Mouse (Mus musculus) midbrain, embryonic 12.5 days (tissue): ENCODE results near the gene Creb1. TPM values are rescaled to one million over a fixed set of nuclear protein-coding genes. Genes with fewer than 3 reads are reported as not detected.

Source experiments
- ATAC-seq: fragments of 200-750 bp; cut with Nextera tagmentation; 2 replicates; pipeline ENCODE4 v1.8.0; 2017; ENCODE audit warnings: low read depth, moderate TSS enrichment, moderate library complexity; ENCODE audit not compliant: low FRiP score
- H3K27ac ChIP-seq: fragments of 300-500 bp; sonication (generic); replicated peaks from 2 replicates; pipeline ENCODE4 v1.5.1; 2016; ENCODE audit warnings: mild to moderate bottlenecking
- H3K27me3 ChIP-seq: fragments of 300-500 bp; sonication (generic); 2 replicates; pipeline ENCODE4 v1.6.1; 2016; ENCODE audit warnings: mild to moderate bottlenecking
- H3K36me3 ChIP-seq: fragments of 300-500 bp; sonication (generic); 2 replicates; pipeline ENCODE4 v1.6.1; 2016
- H3K4me1 ChIP-seq: fragments of 300-500 bp; sonication (generic); 2 replicates; pipeline ENCODE4 v1.6.1; 2016
- H3K4me2 ChIP-seq: fragments of 300-500 bp; sonication (generic); replicated peaks from 2 replicates; pipeline ENCODE4 v1.6.1; 2016; ENCODE audit warnings: mild to moderate bottlenecking, moderate library complexity
- H3K4me3 ChIP-seq: fragments of 300-500 bp; sonication (generic); 2 replicates; pipeline ENCODE4 v1.5.1; 2016; ENCODE audit warnings: mild to moderate bottlenecking
- H3K9ac ChIP-seq: fragments of 300-500 bp; sonication (generic); replicated peaks from 2 replicates; pipeline ENCODE4 v1.6.1; 2016; ENCODE audit warnings: mild to moderate bottlenecking, moderate library complexity
- H3K9me3 ChIP-seq: fragments of 300-500 bp; sonication (generic); 2 replicates; pipeline ENCODE4 v1.6.1; 2016; ENCODE audit warnings: mild to moderate bottlenecking
- WGBS: fragments of 180-500 bp; shearing (Covaris S2); methylation state at CpG from one replicate; pipeline ENCODE4 v1.1.7; 2016; 5-methylcytosine and 5-hydroxymethylcytosine counted together
- polyA plus RNA-seq: library from polyadenylated mRNA; unstranded; fragments of >200 nt; fragmentation: Nextera tagmentation; extraction: Ambion mirVana; gene quantifications from 2 replicates; pipeline ENCODE4 v1.2.1, GENCODE M21; 2016

Gene Creb1
- polyA plus RNA-seq, 1 experiment from 2014 or later = 63.5 TPM

- no peak overlapping the region for H3K4me2 ChIP-seq
- no peaks in the 10 kb centered on the region for H3K27me3 ChIP-seq
- H3K9ac ChIP-seq = no peak overlapping the region
- no peaks in the 10 kb centered on the region for H3K9me3 ChIP-seq
- H3K36me3 ChIP-seq = no peaks in the 10 kb centered on the region
- H3K27ac ChIP-seq = no peak overlapping the region
- no peak overlapping the region for H3K4me3 ChIP-seq
- WGBS = 86% methylated on average over 6 of the region's 6 CpGs
- no peak for ATAC-seq
- no peaks in the 10 kb centered on the region for H3K4me1 ChIP-seq
Observed at GRCm38 (mm10) chr1:64522637-64523036, 9.8 kb upstream of the Creb1 start.

- no peaks in the 10 kb centered on the region for H3K4me1 ChIP-seq
- H3K27ac ChIP-seq = no peak overlapping the region
- no peak overlapping the region for H3K4me3 ChIP-seq
- 85% methylated on average over 1 of the region's 1 CpGs for WGBS
- H3K36me3 ChIP-seq = no peaks in the 10 kb centered on the region
- H3K27me3 ChIP-seq = no peaks in the 10 kb centered on the region
- no peak overlapping the region for H3K9ac ChIP-seq
- no peak overlapping the region for H3K4me2 ChIP-seq
- no peak for ATAC-seq
- H3K9me3 ChIP-seq = no peaks in the 10 kb centered on the region
Observed at GRCm38 (mm10) chr1:64523117-64523516, 9.3 kb upstream of the Creb1 start.

GRCm38 (mm10) chr1:64524661-64525060 is 7.8 kb upstream of the Creb1 start:
- H3K27me3 ChIP-seq = no peaks in the 10 kb centered on the region
- H3K9me3 ChIP-seq = 0 out of 2 replicates have a peak, but pooled peaks cover 3% of the 10 kb centered on the region
- no peak overlapping the region for H3K4me2 ChIP-seq
- no peak overlapping the region for H3K9ac ChIP-seq
- no peak overlapping the region for H3K4me3 ChIP-seq
- no peaks in the 10 kb centered on the region for H3K36me3 ChIP-seq
- no peaks in the 10 kb centered on the region for H3K4me1 ChIP-seq
- H3K27ac ChIP-seq = no peak overlapping the region
- 81% methylated on average over 2 of the region's 2 CpGs for WGBS
- no peak for ATAC-seq

GRCm38 (mm10) chr1:64527626-64528025 is 4.8 kb upstream of the Creb1 start:
- H3K36me3 ChIP-seq = no peaks in the 10 kb centered on the region
- 0 out of 2 replicates have a peak, but pooled peaks cover 3% of the 10 kb centered on the region for H3K9me3 ChIP-seq
- H3K9ac ChIP-seq = no peak overlapping the region
- peaks cover 7% of the 10 kb centered on the region for H3K4me1 ChIP-seq
- no peak overlapping the region for H3K27ac ChIP-seq
- no peak for ATAC-seq
- no peak overlapping the region for H3K4me2 ChIP-seq
- no peak overlapping the region for H3K4me3 ChIP-seq
- H3K27me3 ChIP-seq = no peaks in the 10 kb centered on the region

DNA sequence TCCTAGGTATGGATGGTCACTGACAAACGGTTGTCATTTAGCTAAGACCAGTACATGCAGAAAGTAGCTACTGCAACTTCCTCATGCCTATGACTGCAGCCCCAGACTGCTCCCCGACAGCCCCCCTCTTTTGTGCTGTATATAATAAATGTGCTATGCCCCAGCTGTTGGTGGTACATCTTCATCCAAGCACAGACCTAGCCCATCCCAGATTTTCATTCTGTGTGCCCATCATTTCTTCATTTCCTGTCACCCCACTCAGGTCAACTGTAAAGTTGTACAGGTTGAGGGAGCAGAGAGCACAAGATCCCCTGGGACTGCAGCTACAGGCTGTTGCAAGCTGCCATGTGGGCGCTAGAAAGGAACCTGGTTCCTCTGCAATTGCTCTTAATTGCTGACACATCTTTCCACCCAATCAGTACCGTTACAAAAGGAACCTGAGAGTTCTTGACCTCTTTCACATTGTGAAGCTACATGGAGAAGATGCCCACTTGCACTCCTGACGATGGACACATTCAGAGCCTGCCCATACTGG is 2.6 kb upstream of the Creb1 start:
- Histone ChIP-seq H3K4me1 (peaks cover 14% of the 10 kb centered on the region), H3K36me3 (no peaks in the 10 kb centered on the region), H3K9me3 (0 out of 2 replicates have a peak, but pooled peaks cover 3% of the 10 kb centered on the region), H3K9ac (no peak overlapping the region), H3K27ac (no peak overlapping the region), H3K4me2 (no peak overlapping the region), H3K27me3 (no peaks in the 10 kb centered on the region), H3K4me3 (no peak overlapping the region)
- 91% methylated on average over 5 of the region's 5 CpGs for WGBS
- ATAC-seq = no peak

DNA sequence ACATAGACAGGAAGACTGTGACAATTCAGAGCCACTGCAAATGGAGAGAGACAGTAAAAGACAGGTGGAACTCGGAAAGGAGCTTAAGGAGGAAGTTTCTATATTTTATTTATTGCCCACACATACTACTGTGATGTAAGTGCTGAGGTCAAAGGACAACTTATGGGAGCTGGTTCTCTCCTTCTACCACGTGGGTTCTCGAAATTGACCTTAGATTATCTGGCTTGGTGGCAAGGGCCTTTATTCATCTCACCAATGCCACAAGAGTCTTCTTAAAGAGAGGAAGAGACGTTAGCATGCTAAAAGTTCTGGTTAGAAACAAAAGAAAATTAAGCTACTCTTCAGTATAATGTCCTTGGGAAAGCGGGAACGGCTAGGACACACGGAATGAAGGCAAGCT is 897 bp upstream of the Creb1 start:
- ATAC-seq = no peak
- Histone ChIP-seq H3K9me3 (0 out of 2 replicates have a peak, but pooled peaks cover 3% of the 10 kb centered on the region), H3K36me3 (no peaks in the 10 kb centered on the region), H3K4me3 (peak overlapping the region; percentile 91), H3K27ac (no peak overlapping the region), H3K9ac (peak overlapping the region; percentile 98), H3K4me1 (peaks cover 21% of the 10 kb centered on the region), H3K27me3 (no peaks in the 10 kb centered on the region), H3K4me2 (peak overlapping the region; percentile 94)
- WGBS = 29% methylated on average over 7 of the region's 7 CpGs

GRCm38 (mm10) chr1:64532067-64532523 is 350 bp upstream of the Creb1 start:
- ATAC-seq = peak; percentile 73
- H3K36me3 ChIP-seq = no peaks in the 10 kb centered on the region
- peak overlapping the region; percentile 98 for H3K9ac ChIP-seq
- H3K4me1 ChIP-seq = peaks cover 21% of the 10 kb centered on the region
- no peaks in the 10 kb centered on the region for H3K27me3 ChIP-seq
- H3K4me3 ChIP-seq = peak overlapping the region; percentile 91
- H3K4me2 ChIP-seq = peak overlapping the region; percentile 94
- H3K27ac ChIP-seq = peak overlapping the region; percentile 100
- under 1% methylated on average over 34 of the region's 34 CpGs for WGBS
- H3K9me3 ChIP-seq = 0 out of 2 replicates have a peak, but pooled peaks cover 3% of the 10 kb centered on the region

DNA sequence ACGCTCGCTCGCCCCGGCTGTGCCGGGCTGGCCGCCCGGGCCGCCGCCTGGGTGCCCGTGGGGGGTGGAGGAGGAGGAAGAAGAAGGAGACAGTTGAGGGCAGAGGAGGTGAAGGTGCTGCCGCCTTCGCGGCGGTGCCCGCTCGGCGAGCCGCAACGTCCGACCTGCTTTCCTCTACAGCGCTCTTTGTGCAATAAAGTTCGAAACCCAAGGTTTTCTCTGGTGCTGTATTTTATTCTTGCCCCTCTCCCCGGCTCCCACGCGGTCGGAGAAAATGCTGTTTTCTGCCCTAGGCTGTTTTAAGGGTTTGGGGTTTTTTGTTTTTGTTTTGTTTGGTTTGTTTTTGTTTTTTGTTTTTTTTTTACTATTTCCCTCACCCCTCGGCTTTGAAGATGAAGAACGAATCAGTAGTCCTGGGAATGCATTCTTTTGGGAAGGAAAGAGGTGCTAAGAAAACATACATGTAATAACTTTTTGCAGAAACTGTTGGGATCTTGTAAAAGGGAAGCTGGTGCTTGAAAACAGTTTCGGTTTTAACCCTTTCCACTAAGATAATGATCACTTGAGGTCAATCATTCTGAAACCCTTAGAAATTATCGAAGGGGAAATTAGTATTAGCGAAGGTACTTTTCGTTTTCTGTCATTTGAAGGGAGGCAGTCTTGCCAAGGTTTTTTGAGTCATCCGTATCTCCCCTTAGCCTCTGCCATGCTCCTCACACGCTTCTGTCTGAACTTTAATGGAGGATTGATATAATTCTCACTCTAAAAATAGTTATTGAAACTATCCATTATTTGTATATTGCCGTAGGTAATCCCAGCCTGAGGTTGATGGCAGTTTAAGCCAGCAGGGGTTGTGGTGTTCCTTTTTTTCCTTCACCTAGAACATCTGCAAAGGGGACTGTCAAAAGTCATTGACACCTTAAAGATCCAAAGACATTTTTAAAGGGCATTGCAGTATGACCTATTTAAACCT is 1.3 kb downstream of the Creb1 start:
- Histone ChIP-seq H3K36me3 (no peaks in the 10 kb centered on the region), H3K9ac (peak overlapping the region; percentile 98), H3K27ac (peak overlapping the region; percentile 100), H3K27me3 (no peaks in the 10 kb centered on the region), H3K9me3 (no peaks in the 10 kb centered on the region), H3K4me3 (peak overlapping the region; percentile 91), H3K4me1 (peaks cover 27% of the 10 kb centered on the region), H3K4me2 (peak overlapping the region; percentile 79)
- ATAC-seq = no peak
- WGBS = under 1% methylated on average over 30 of the region's 35 CpGs

- H3K4me1 ChIP-seq = peaks cover 20% of the 10 kb centered on the region
- H3K36me3 ChIP-seq = 0 out of 2 replicates have a peak, but pooled peaks cover 3% of the 10 kb centered on the region
- 93% methylated on average over 3 of the region's 3 CpGs for WGBS
- no peak overlapping the region for H3K4me2 ChIP-seq
- no peaks in the 10 kb centered on the region for H3K9me3 ChIP-seq
- no peak overlapping the region for H3K9ac ChIP-seq
- H3K27ac ChIP-seq = no peak overlapping the region
- H3K4me3 ChIP-seq = no peak overlapping the region
- no peak for ATAC-seq
- no peaks in the 10 kb centered on the region for H3K27me3 ChIP-seq
Observed at GRCm38 (mm10) chr1:64538837-64539367, 6.5 kb downstream of the Creb1 start.

DNA sequence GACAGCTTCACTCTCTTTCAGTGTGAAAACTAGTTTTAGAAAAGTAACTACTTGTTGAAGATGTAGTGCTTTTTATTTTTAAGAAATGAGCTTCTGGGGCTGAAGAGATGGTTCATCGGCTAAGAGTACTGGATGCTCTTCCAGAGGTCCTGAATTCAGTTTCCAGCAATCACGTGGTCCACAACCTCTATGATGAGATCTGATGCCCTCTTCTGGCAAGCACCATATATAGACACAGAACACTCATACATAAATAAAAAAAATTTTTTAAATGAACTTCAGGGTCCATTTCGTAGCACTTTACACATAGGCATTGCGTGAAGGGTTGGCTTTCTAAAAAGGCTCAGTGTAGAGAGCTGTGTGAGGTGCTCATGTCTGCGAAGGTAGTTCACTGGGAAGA is 11.3 kb downstream of the Creb1 start:
- Histone ChIP-seq H3K27me3 (no peaks in the 10 kb centered on the region), H3K27ac (no peak overlapping the region), H3K9ac (no peak overlapping the region), H3K36me3 (0 out of 2 replicates have a peak, but pooled peaks cover 6% of the 10 kb centered on the region), H3K4me2 (no peak overlapping the region), H3K4me3 (no peak overlapping the region), H3K9me3 (no peaks in the 10 kb centered on the region), H3K4me1 (no peaks in the 10 kb centered on the region)
- WGBS = 88% methylated on average over 5 of the region's 5 CpGs
- ATAC-seq = no peak

DNA sequence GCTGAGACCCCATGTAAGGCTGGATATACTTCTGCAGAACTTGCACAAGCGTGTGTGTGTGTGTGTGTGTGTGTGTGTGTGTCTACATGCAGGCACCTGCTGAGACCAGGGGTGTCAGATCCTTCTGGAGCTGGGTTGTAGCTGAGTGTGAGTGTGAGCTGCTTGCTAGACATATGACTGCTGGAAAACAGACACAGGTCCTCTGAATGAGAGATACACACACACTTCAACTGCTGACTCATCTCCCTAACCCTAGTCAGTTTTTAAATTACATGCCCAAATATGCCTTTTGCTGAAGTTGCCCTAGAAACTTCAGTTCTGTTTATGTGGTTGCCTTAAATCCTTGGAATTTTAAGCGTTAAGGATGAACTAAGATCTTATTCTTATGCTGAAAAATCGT is 13.6 kb downstream of the Creb1 start:
- H3K9ac ChIP-seq = no peak overlapping the region
- ATAC-seq = no peak
- 80% methylated on average over 3 of the region's 3 CpGs for WGBS
- H3K27ac ChIP-seq = no peak overlapping the region
- H3K27me3 ChIP-seq = no peaks in the 10 kb centered on the region
- no peak overlapping the region for H3K4me3 ChIP-seq
- H3K4me2 ChIP-seq = no peak overlapping the region
- no peaks in the 10 kb centered on the region for H3K9me3 ChIP-seq
- H3K4me1 ChIP-seq = no peaks in the 10 kb centered on the region
- H3K36me3 ChIP-seq = 0 out of 2 replicates have a peak, but pooled peaks cover 6% of the 10 kb centered on the region

DNA sequence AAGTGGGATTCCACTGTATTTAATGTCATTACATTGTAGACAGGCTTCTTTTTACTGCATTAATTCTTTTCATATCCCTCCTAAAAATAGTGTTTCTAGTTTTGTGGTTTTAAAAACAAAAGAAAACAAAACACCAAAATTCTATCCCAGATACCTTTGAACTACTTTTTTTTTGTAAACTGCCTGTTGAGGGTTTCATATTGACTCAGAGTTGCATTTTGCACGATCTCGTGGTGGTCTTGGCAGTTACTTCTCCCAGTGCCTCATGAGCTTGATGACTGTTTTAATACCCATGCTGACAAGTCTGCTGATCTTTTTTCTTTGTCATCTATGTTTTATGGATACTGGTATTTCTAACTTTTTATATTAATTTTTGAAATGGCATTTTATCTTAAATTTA is 16.9 kb downstream of the Creb1 start:
- 85% methylated on average over 2 of the region's 2 CpGs for WGBS
- no peak for ATAC-seq

More for the DNA sequence above, 16.9 kb downstream of the Creb1 start:
- H3K27ac ChIP-seq = no peak overlapping the region
- no peak overlapping the region for H3K9ac ChIP-seq
- no peak overlapping the region for H3K4me3 ChIP-seq
- peaks cover 11% of the 10 kb centered on the region for H3K36me3 ChIP-seq
- H3K9me3 ChIP-seq = no peaks in the 10 kb centered on the region
- H3K4me1 ChIP-seq = no peaks in the 10 kb centered on the region
- H3K27me3 ChIP-seq = no peaks in the 10 kb centered on the region
- H3K4me2 ChIP-seq = no peak overlapping the region
